Mouse (Mus musculus) intestine, embryonic 14.5 days (tissue): ENCODE results near the gene Acot10. TPM values are rescaled to one million over a fixed set of nuclear protein-coding genes. Genes with fewer than 3 reads are reported as not detected.
"Not testable (repeated sequence)": the region's sequence is repeated elsewhere in the genome, so short reads cannot be mapped to it uniquely, and the experiment has no call there.

Source experiments
- ATAC-seq: fragments of 200-750 bp; cut with Nextera tagmentation; replicated peaks from 2 replicates; pipeline ENCODE4 v1.8.0; 2017; ENCODE audit warnings: low read depth, moderate number of reproducible peaks, moderate TSS enrichment, moderate library complexity; ENCODE audit not compliant: low FRiP score, low TSS enrichment
- DNase-seq: peaks from one replicate; pipeline ENCODE4 v3.0.0-alpha.2; 2018; ENCODE audit warnings: low spot score
- H3K27ac ChIP-seq: fragments of 300-500 bp; sonication (generic); 2 replicates; pipeline ENCODE4 v1.5.1; 2014; ENCODE audit warnings: low read depth, mild to moderate bottlenecking, control low read depth
- H3K27me3 ChIP-seq: fragments of 300-500 bp; sonication (generic); replicated peaks from 2 replicates; pipeline ENCODE4 v1.6.1; 2014; ENCODE audit warnings: low read length, control low read depth; ENCODE audit not compliant: control insufficient read depth, insufficient read depth
- H3K36me3 ChIP-seq: fragments of 300-500 bp; sonication (generic); 2 replicates; pipeline ENCODE4 v1.6.1; 2014; ENCODE audit warnings: low read length, control low read depth; ENCODE audit not compliant: control insufficient read depth, insufficient read depth
- H3K4me1 ChIP-seq: fragments of 300-500 bp; sonication (generic); replicated peaks from 2 replicates; pipeline ENCODE4 v1.6.1; 2014; ENCODE audit warnings: low read length, control low read depth, mixed read lengths; ENCODE audit not compliant: control insufficient read depth, insufficient read depth
- H3K4me2 ChIP-seq: fragments of 300-500 bp; sonication (generic); 2 replicates; pipeline ENCODE4 v1.6.1; 2014; ENCODE audit warnings: low read length
- H3K4me3 ChIP-seq: fragments of 300-500 bp; sonication (generic); 2 replicates; pipeline ENCODE4 v1.5.1; 2014; ENCODE audit warnings: low read depth, low read length, control low read depth, mixed read lengths
- H3K9ac ChIP-seq: fragments of 300-500 bp; sonication (generic); 2 replicates; pipeline ENCODE4 v1.6.1; 2014; ENCODE audit warnings: mild to moderate bottlenecking, low read length
- H3K9me3 ChIP-seq: fragments of 300-500 bp; sonication (generic); 2 replicates; pipeline ENCODE4 v1.6.1; 2016; ENCODE audit warnings: low read length, control low read depth; ENCODE audit not compliant: control insufficient read depth
- WGBS: fragments of 180-500 bp; shearing (Covaris S2); extraction: QIAGEN DNeasy Blood & Tissue Kit; methylation state at CpG from one replicate; pipeline ENCODE4 v1.1.7; 2014; 5-methylcytosine and 5-hydroxymethylcytosine counted together
- polyA plus RNA-seq: library from polyadenylated mRNA; unstranded; fragments of >200 nt; fragmentation: Nextera tagmentation; extraction: Ambion mirVana; gene quantifications from 2 replicates; pipeline ENCODE4 v1.2.1, GENCODE M21; 2014

Gene Acot10
- 0.46 TPM in 1 of 2 replicates, not detected in the other for polyA plus RNA-seq

- 91% methylated on average over 10 of the region's 10 CpGs for WGBS
- H3K9me3 ChIP-seq: no peaks in the 10 kb centered on the region
- H3K4me1 ChIP-seq: no peaks in the 10 kb centered on the region
- DNase-seq (no peak), ATAC-seq (no peak)
- H3K27ac ChIP-seq: no peak within 1 kb of the TSS
- H3K4me2 ChIP-seq: no peak within 1 kb of the TSS
- no peak within 1 kb of the TSS for H3K9ac ChIP-seq
- no peak within 1 kb of the TSS for H3K4me3 ChIP-seq
- H3K27me3 ChIP-seq: no peaks in the 10 kb centered on the region
- no peaks in the 10 kb centered on the region for H3K36me3 ChIP-seq
Measured at GRCm38 (mm10) chr15:20666650-20667049, at the start of gene Acot10. Gene Acot10 (minus strand): TSS chr15:20666750.

GRCm38 (mm10) chr15:20711859-20712258 lies 45.3 kb upstream of the Acot10 start:
- Histone ChIP-seq H3K4me1 (no peaks in the 10 kb centered on the region), H3K4me2 (no peak overlapping the region), H3K27ac (no peak overlapping the region), H3K27me3 (no peaks in the 10 kb centered on the region), H3K36me3 (no peaks in the 10 kb centered on the region), H3K9me3 (no peaks in the 10 kb centered on the region), H3K4me3 (no peak overlapping the region), H3K9ac (no peak overlapping the region)
- DNase-seq: no peak
- 81% methylated on average over 4 of the region's 4 CpGs for WGBS
- no peak for ATAC-seq

GRCm38 (mm10) chr15:20696229-20696628 lies 29.7 kb upstream of the Acot10 start:
- Histone ChIP-seq H3K4me1 (no peaks in the 10 kb centered on the region), H3K36me3 (no peaks in the 10 kb centered on the region), H3K27ac (no peak overlapping the region), H3K9ac (no peak overlapping the region), H3K4me2 (no peak overlapping the region), H3K27me3 (no peaks in the 10 kb centered on the region), H3K9me3 (no peaks in the 10 kb centered on the region), H3K4me3 (no peak overlapping the region)
- ATAC-seq: no peak
- DNase-seq: no peak
- 57% methylated on average over 5 of the region's 5 CpGs for WGBS

- Histone ChIP-seq H3K27me3 (no peaks in the 10 kb centered on the region), H3K27ac (no peak overlapping the region), H3K9ac (no peak overlapping the region)
Measured at GRCm38 (mm10) chr15:20684200-20684599, 17.6 kb upstream of the Acot10 start.

GRCm38 (mm10) chr15:20682719-20683118 lies 16.2 kb upstream of the Acot10 start:
- H3K4me1 ChIP-seq: no peaks in the 10 kb centered on the region
- 83% methylated on average over 2 of the region's 2 CpGs for WGBS

More at GRCm38 (mm10) chr15:20684200-20684599, 17.6 kb upstream of the Acot10 start:
- 77% methylated on average over 5 of the region's 5 CpGs for WGBS
- DNase-seq: no peak
- no peaks in the 10 kb centered on the region for H3K9me3 ChIP-seq
- no peaks in the 10 kb centered on the region for H3K36me3 ChIP-seq
- no peak for ATAC-seq
- no peak overlapping the region for H3K4me2 ChIP-seq
- H3K4me1 ChIP-seq: no peaks in the 10 kb centered on the region
- no peak overlapping the region for H3K4me3 ChIP-seq

GRCm38 (mm10) chr15:20669507-20669906 lies 3.0 kb upstream of the Acot10 start:
- not testable (repeated sequence) for H3K27ac ChIP-seq, H3K4me2 ChIP-seq, H3K4me3 ChIP-seq, H3K27me3 ChIP-seq, H3K36me3 ChIP-seq, H3K9ac ChIP-seq, H3K9me3 ChIP-seq, H3K4me1 ChIP-seq, ATAC-seq, DNase-seq
- 68% methylated on average over 2 of the region's 2 CpGs for WGBS

More at GRCm38 (mm10) chr15:20682719-20683118, 16.2 kb upstream of the Acot10 start:
- Histone ChIP-seq H3K36me3 (no peaks in the 10 kb centered on the region), H3K27ac (no peak overlapping the region), H3K4me2 (no peak overlapping the region), H3K27me3 (no peaks in the 10 kb centered on the region), H3K9ac (no peak overlapping the region), H3K9me3 (no peaks in the 10 kb centered on the region), H3K4me3 (no peak overlapping the region)
- DNase-seq: no peak
- ATAC-seq: no peak

- Histone ChIP-seq H3K4me3 (no peak overlapping the region), H3K27ac (no peak overlapping the region), H3K36me3 (no peaks in the 10 kb centered on the region), H3K4me1 (0 out of 2 replicates have a peak, but pooled peaks cover 3% of the 10 kb centered on the region), H3K4me2 (no peak overlapping the region), H3K9ac (no peak overlapping the region), H3K27me3 (no peaks in the 10 kb centered on the region), H3K9me3 (no peaks in the 10 kb centered on the region)
- DNase-seq (no peak), ATAC-seq (no peak)
- WGBS: 60% methylated on average over 1 of the region's 1 CpGs
Measured at GRCm38 (mm10) chr15:20667989-20668388, 1.4 kb upstream of the Acot10 start.

- H3K4me1 ChIP-seq: 0 out of 2 replicates have a peak, but pooled peaks cover 3% of the 10 kb centered on the region
- H3K4me3 ChIP-seq: no peak overlapping the region
- ATAC-seq (no peak), DNase-seq (no peak)
- no peak overlapping the region for H3K9ac ChIP-seq
- no peaks in the 10 kb centered on the region for H3K27me3 ChIP-seq
- no peaks in the 10 kb centered on the region for H3K9me3 ChIP-seq
- H3K36me3 ChIP-seq: no peaks in the 10 kb centered on the region
- no peak overlapping the region for H3K4me2 ChIP-seq
- no peak overlapping the region for H3K27ac ChIP-seq
Measured at GRCm38 (mm10) chr15:20667350-20667749, 800 bp upstream of the Acot10 start.

- no peaks in the 10 kb centered on the region for H3K27me3 ChIP-seq
- H3K4me2 ChIP-seq: no peak overlapping the region
- no peak overlapping the region for H3K9ac ChIP-seq
- no peaks in the 10 kb centered on the region for H3K36me3 ChIP-seq
- H3K9me3 ChIP-seq: no peaks in the 10 kb centered on the region
- H3K4me3 ChIP-seq: no peak overlapping the region
- H3K27ac ChIP-seq: no peak overlapping the region
- no peaks in the 10 kb centered on the region for H3K4me1 ChIP-seq
- ATAC-seq: no peak
- DNase-seq: no peak
- 74% methylated on average over 2 of the region's 2 CpGs for WGBS
Measured at GRCm38 (mm10) chr15:20660221-20660620, 6.3 kb downstream of the Acot10 start.
